Mouse (Mus musculus): Measurements from ENCODE around the gene Rsph6a.

Rsph6a gene

DNA sequence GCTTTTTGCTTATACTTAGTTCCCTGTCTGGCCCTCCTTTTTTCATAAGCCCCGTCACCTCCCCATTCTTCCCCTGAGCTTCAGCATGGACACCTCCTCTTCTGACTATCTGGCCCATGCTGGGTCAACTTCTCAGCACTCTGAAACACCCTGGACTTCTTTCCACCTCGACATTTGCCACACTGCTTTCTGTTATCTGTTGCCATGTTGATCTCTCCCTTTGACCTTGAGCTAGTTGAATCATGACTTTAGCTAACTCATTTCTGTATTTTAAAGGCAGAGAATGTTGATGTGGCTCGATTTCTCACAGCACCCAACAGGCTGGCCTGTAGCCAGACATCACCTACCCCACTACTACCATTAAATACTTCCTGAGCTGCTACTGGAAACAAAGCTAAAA is 52.9 kb downstream of the Rsph6a start:
- no peak for DNase-seq

DNA sequence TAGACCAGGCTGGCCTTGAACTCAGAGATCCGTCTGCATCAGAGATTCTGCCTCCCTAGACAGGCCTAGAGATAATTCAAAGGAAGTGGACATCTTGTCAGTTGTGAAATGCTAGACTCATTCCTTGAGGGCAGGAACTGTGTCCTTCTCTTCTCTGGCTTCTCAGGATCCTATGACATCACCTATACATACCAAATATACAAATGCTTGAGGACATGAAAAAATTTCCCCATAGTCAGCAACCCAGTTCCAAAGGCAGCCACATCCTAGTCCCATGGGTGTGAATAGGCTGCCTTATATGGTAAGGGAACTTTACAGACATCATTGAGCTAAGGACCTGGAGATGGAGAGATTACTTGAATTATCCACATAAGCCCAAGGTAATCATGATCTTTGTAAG is 55.1 kb downstream of the Rsph6a start:
- no peak for DNase-seq

DNA sequence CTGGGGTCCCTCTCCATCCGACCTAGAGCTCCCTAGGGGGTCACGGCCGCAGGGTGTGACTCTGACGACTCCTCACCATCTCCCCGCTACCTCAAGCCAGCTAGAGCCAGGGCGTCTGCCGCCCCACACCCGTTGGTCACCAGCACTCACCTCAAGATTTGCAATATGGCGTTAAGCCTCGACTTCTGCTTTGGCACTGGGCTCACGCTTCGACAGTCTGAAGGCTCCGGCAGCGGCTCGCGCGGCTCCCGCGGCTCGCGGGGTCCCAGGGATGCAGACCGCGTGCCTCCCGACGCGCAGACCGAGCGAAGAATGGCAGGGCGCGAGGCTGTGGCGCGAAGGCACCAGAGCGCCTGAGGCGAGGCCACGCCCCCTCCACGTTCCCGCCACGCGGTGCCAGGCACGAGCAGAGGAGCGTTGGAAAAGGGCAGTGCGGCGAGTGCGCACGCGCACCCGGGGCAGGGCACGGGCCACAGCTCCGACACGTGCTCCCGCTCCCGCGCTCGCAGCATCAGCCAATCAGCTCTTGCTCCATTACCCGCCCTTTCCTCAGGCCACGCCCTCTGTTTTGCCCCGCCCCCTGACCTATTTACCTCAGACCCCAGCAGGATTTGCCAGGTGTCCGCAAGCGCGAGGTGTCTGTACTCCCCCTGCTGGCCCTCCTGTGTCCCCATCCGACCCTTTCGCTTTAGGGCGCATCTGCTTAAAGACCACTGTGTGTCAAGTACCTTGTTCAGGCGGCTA is 63.7 kb downstream of the Rsph6a start, which contains the start of gene Gm4969:
Gene Gm4969, minus strand, starts transcription at position 341 of the 744 bp plus-strand sequence.
- DNase-seq: peak; percentile 87 to 88

DNA sequence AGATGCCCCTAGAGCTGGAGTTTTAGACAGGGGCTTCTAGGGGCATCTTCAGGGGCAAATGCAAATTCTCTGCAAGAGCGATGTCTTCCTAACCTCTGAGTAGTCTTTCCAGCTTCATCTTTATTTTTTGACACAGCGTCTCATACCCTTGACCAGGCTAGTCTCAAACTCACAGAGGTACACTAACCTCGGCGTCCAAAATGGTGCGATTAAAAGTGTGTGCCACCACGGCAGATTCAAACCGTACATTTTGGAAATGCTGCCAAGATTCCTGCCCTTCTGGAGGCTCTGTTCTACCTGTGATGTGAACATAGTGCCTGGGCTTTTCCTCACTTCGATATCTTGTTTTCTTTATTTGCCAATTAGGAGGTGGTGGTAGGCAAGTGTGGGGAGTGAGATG is 64.6 kb downstream of the Rsph6a start:
- peak; percentile 33 to 49 for DNase-seq

DNA sequence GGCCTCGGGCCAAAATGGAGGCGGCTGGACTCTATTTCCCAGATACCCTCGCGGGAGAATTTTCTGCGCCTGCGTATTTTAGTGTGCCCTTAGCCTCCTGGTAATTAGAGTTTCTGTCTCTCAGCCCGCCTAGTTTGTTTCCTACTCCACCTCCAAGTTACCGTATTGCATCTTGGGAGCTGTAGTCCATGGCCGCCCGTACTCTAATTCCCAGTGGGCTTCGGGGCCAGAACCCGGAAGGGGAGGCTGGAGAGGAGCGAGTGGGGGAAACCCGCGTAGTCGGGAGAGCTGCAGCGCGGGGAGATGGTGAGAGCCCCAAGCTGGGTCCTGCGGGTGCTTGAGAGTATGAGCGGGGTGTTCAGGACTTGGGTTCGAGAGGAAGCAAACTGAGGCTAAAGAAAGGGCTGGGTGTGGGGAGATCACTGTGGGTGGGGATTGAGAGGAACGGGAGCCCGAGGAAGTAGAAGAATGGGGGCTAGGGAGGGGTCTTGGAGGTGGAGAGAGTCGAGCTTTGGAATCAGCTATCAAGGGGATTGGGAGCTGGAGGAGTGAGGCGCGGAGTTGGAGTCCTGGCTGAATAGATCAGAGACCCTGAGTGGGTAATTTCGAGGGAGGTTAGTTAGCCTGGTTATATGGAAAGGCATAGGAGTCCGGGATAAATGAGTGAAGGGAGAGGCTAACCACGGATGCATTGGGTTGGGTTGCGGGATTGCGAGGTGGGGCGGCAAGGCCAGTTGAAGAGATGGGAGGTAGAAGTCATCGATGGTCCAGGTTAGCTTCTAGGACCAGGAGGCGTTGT is 65.3 kb downstream of the Rsph6a start, which contains the start of gene Fbxo46:
Gene Fbxo46, plus strand, starts transcription at position 229 of the 799 bp plus-strand sequence.
- peak; percentile 94 to 95 for DNase-seq

DNA sequence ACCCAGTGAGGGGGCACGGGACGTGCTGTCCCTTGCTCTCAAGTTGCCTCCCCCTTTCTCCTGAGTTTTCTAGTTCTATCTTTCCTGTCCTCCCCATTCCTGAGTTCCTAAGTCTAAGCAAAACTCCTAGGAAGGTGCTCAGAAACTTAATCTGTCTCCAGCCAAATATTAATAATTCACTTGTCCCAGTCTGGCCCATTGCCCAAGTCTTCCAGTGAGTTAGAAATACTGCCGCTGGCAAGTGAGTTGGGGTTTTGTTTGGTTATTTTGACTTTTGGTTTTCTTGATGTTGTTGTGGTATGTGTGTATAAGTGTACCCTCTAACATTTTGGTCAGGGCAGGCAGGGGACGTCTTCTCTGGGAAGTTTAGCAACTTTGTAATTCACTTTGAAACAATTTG is 67.2 kb downstream of the Rsph6a start:
- no peak for DNase-seq
